Mouse (Mus musculus) limb, embryonic 14.5 days (tissue): Measurements from ENCODE around the gene Hmgcr. TPM values are rescaled to one million over a fixed set of nuclear protein-coding genes. Genes with fewer than 3 reads are reported as not detected.
"Not testable (repeated sequence)": the region's sequence is repeated elsewhere in the genome, so short reads cannot be mapped to it uniquely, and the experiment has no call there.

Source experiments
- ATAC-seq: fragments of 200-750 bp; cut with Nextera tagmentation; 2 replicates; pipeline ENCODE4 v1.8.0; 2017; ENCODE audit warnings: low read depth, moderate number of reproducible peaks, moderate TSS enrichment; ENCODE audit not compliant: low FRiP score
- DNase-seq: peaks from one replicate; pipeline ENCODE4 v3.0.0-alpha.2; 2015; ENCODE audit warnings: low spot score
- H3K27ac ChIP-seq: fragments of 300-500 bp; sonication (generic); replicated peaks from 2 replicates; pipeline ENCODE4 v1.5.1; 2014; ENCODE audit warnings: low read depth, mild to moderate bottlenecking, low read length, moderate library complexity, mixed read lengths
- H3K27me3 ChIP-seq: fragments of 300-500 bp; sonication (generic); 2 replicates; pipeline ENCODE4 v1.6.1; 2014; ENCODE audit warnings: low read length, mixed read lengths; ENCODE audit not compliant: control insufficient read depth, insufficient read depth
- H3K36me3 ChIP-seq: fragments of 300-500 bp; sonication (generic); 2 replicates; pipeline ENCODE4 v1.6.1; 2014; ENCODE audit warnings: mild to moderate bottlenecking, low read length, moderate library complexity, mixed read lengths; ENCODE audit not compliant: control insufficient read depth, insufficient read depth
- H3K4me1 ChIP-seq: fragments of 300-500 bp; sonication (generic); 2 replicates; pipeline ENCODE4 v1.6.1; 2014; ENCODE audit warnings: antibody characterized with exemption, low read length, mixed read lengths; ENCODE audit not compliant: control insufficient read depth, insufficient read depth
- H3K4me2 ChIP-seq: fragments of 300-500 bp; sonication (generic); replicated peaks from 2 replicates; pipeline ENCODE4 v1.6.1; 2014; ENCODE audit warnings: low read depth, mild to moderate bottlenecking, low read length, moderate library complexity; ENCODE audit not compliant: severe bottlenecking
- H3K4me3 ChIP-seq: fragments of 300-500 bp; sonication (generic); replicated peaks from 2 replicates; pipeline ENCODE4 v1.5.1; 2014; ENCODE audit warnings: low read length
- H3K9ac ChIP-seq: fragments of 300-500 bp; sonication (generic); 2 replicates; pipeline ENCODE4 v1.6.1; 2014; ENCODE audit warnings: mild to moderate bottlenecking, low read depth, low read length, moderate library complexity; ENCODE audit not compliant: severe bottlenecking
- H3K9me3 ChIP-seq: fragments of 300-500 bp; sonication (generic); 2 replicates; pipeline ENCODE4 v1.6.1; 2016; ENCODE audit warnings: low read length; ENCODE audit not compliant: control insufficient read depth
- POLR2A ChIP-seq: fragments of 200-500 bp; IDR thresholded peaks from 2 replicates; pipeline ENCODE4 v1.8.0; 2012; ENCODE audit warnings: inconsistent platforms, mild to moderate bottlenecking, moderate library complexity, borderline replicate concordance; ENCODE audit not compliant: insufficient read depth, insufficient read length; ENCODE audit errors: extremely low read depth
- WGBS: fragments of 180-500 bp; shearing (Covaris S2); extraction: QIAGEN DNeasy Blood & Tissue Kit; methylation state at CpG from one replicate; pipeline ENCODE4 v1.1.7; 2014; 5-methylcytosine and 5-hydroxymethylcytosine counted together
- polyA plus RNA-seq, 2 experiments: library from polyadenylated mRNA; depleted of rRNA in 1 of 2; stranded (reverse) in 1 of 2; unstranded in 1 of 2; fragments of >200 nt; fragmentation: Nextera tagmentation in 1 of 2; extraction: Ambion mirVana in 1 of 2; gene quantifications; 2 replicates each; pipeline versions ENCODE4 v1.2.1 to v1.2.3; 2012 to 2014

Gene Hmgcr
- polyA plus RNA-seq, 2 experiments, result 45.3 to 72.2 TPM

DNA sequence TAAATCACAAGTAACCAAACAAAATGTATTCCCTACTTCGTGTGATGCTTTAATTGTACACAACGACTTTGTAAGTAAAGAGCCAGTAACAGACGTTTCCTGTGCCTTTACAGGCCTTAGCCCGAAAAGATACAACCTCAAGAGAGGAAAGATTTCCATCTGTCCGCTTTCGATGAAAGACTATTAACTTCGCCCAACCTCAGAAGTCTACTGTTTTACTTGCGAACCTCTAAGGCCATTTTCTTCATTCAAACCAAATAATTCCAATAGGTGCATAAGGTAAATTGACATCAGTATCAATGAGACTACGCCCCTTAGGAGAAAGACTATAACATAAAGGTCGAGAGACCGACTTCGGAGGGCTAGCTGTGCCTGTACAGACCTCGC is 724 bp downstream of the Hmgcr start:
- DNase-seq, result no peak
- Histone ChIP-seq H3K9ac (peak overlapping the region; percentile 92), H3K4me3 (peak overlapping the region; percentile 99), H3K27me3 (no peaks in the 10 kb centered on the region), H3K27ac (peak overlapping the region; percentile 87), H3K36me3 (peaks cover 17% of the 10 kb centered on the region), H3K9me3 (no peaks in the 10 kb centered on the region), H3K4me1 (peaks cover 21% of the 10 kb centered on the region), H3K4me2 (peak overlapping the region; percentile 56)
- TF ChIP-seq POLR2A, result no peak
- WGBS, result 5% methylated on average over 13 of the region's 13 CpGs
- ATAC-seq, result no peak

- peaks cover 13% of the 10 kb centered on the region for H3K4me1 ChIP-seq
- no peak overlapping the region for H3K4me2 ChIP-seq
- no peak overlapping the region for H3K9ac ChIP-seq
- H3K27me3 ChIP-seq, result no peaks in the 10 kb centered on the region
- no peak overlapping the region for H3K27ac ChIP-seq
- no peak for TF ChIP-seq POLR2A
- WGBS, result 94% methylated on average over 7 of the region's 7 CpGs
- no peak for DNase-seq
- H3K36me3 ChIP-seq, result peaks cover 67% of the 10 kb centered on the region
- no peak for ATAC-seq
- H3K4me3 ChIP-seq, result no peak overlapping the region
- no peaks in the 10 kb centered on the region for H3K9me3 ChIP-seq
Measured at GRCm38 (mm10) chr13:96664419-96664974, 6.2 kb downstream of the Hmgcr start.

- H3K9ac ChIP-seq, H3K4me3 ChIP-seq, DNase-seq, H3K4me1 ChIP-seq, H3K27ac ChIP-seq, ATAC-seq, H3K27me3 ChIP-seq, H3K4me2 ChIP-seq, H3K9me3 ChIP-seq: not testable (repeated sequence)
- H3K36me3 ChIP-seq, result peaks cover 81% of the 10 kb centered on the region
- 95% methylated on average over 4 of the region's 4 CpGs for WGBS
Measured at GRCm38 (mm10) chr13:96663120-96663519, 7.6 kb downstream of the Hmgcr start.

GRCm38 (mm10) chr13:96660095-96660860 is 10.5 kb downstream of the Hmgcr start:
- TF ChIP-seq POLR2A, result no peak
- DNase-seq, result no peak

GRCm38 (mm10) chr13:96658936-96659335 is 11.8 kb downstream of the Hmgcr start:
- 90% methylated on average over 7 of the region's 7 CpGs for WGBS
- no peak for TF ChIP-seq POLR2A
- H3K9ac ChIP-seq, result no peak overlapping the region
- peaks cover 93% of the 10 kb centered on the region for H3K36me3 ChIP-seq
- H3K4me2 ChIP-seq, result no peak overlapping the region
- no peaks in the 10 kb centered on the region for H3K27me3 ChIP-seq
- no peak overlapping the region for H3K4me3 ChIP-seq
- H3K9me3 ChIP-seq, result no peaks in the 10 kb centered on the region
- H3K27ac ChIP-seq, result no peak overlapping the region
- DNase-seq, result no peak
- no peaks in the 10 kb centered on the region for H3K4me1 ChIP-seq
- ATAC-seq, result no peak

More at GRCm38 (mm10) chr13:96660095-96660860, 10.5 kb downstream of the Hmgcr start:
- WGBS, result 81% methylated on average over 10 of the region's 10 CpGs
- no peak overlapping the region for H3K4me3 ChIP-seq
- no peaks in the 10 kb centered on the region for H3K4me1 ChIP-seq
- no peak overlapping the region for H3K4me2 ChIP-seq
- H3K9me3 ChIP-seq, result no peaks in the 10 kb centered on the region
- no peak overlapping the region for H3K27ac ChIP-seq
- peaks cover 93% of the 10 kb centered on the region for H3K36me3 ChIP-seq
- ATAC-seq, result no peak
- no peak overlapping the region for H3K9ac ChIP-seq
- no peaks in the 10 kb centered on the region for H3K27me3 ChIP-seq

DNA sequence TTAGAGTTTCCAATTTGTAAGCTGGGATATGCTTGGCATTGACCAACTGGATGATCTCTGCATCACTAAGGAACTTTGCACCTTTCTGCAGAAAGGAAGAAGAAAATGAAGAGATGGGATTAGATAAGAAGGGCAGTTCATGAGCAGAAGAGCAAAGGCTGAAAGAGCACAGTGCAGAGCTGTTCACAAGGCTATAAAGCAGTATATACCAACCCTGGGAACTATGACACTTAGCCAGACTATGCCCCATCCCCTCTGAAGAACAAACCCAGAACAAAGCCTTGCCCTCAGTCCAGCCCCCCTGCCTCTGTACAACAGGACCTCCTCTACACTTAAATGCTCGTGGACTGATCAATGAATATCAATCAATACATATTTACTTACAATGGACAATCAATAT is 14.1 kb downstream of the Hmgcr start:
- 78% methylated on average over 1 of the region's 1 CpGs for WGBS
- Histone ChIP-seq H3K36me3 (peaks cover 89% of the 10 kb centered on the region), H3K9ac (no peak overlapping the region), H3K4me1 (no peaks in the 10 kb centered on the region), H3K4me2 (no peak overlapping the region), H3K27ac (no peak overlapping the region), H3K27me3 (no peaks in the 10 kb centered on the region), H3K9me3 (no peaks in the 10 kb centered on the region), H3K4me3 (no peak overlapping the region)
- no peak for DNase-seq
- no peak for ATAC-seq
- TF ChIP-seq POLR2A, result no peak
